Mouse (Mus musculus) 416B (cell line): Measurements from ENCODE around the gene Dut.

Experiments
- DNase-seq: peaks from one replicate; pipeline ENCODE4 v3.0.0; 2011; ENCODE audit warnings: low read depth

Dut gene

DNA sequence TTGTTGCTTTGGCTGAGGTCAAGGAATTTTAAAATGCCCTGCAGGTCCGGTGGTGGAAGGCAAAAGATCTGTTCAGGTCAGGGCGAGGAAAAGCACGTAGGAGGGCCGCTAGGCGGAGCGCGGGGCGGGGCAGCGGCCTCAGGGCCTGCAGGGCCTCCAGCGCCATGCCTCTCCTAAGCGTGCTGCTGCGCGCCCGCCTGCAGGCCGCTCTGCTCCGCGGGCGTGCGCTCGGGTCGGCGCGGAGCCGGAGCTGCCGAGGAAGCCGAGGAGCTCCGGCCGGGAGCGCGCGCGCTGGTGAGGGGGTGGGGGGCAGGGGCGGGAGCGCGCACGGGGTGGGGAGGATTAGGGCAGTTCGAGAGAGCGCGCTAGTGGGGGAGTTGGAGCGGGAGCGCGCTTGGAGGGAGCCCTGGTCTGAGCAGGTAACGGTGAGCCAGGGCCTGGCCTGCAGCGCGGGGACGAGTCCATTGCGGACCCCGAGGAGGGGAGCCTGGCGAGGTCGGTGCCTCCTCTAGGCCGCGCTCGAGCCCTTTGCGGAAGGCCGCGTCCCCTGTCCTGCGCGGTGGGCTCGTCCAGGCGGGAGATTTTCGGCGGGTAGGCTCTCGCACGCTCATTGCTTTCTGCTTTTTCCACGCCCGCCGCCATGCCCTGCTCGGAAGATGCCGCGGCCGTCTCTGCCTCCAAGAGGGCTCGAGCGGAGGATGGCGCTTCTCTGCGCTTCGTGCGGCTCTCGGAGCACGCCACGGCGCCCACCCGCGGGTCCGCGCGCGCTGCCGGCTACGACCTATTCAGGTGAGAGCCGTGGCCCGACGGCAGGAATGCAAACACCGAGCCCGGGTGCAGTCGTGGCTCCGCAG, at the start of gene Dut:
Gene Dut (plus strand): TSS at position 83 of the 854 bp plus-strand sequence.
- DNase-seq, result peak; percentile 98

DNA sequence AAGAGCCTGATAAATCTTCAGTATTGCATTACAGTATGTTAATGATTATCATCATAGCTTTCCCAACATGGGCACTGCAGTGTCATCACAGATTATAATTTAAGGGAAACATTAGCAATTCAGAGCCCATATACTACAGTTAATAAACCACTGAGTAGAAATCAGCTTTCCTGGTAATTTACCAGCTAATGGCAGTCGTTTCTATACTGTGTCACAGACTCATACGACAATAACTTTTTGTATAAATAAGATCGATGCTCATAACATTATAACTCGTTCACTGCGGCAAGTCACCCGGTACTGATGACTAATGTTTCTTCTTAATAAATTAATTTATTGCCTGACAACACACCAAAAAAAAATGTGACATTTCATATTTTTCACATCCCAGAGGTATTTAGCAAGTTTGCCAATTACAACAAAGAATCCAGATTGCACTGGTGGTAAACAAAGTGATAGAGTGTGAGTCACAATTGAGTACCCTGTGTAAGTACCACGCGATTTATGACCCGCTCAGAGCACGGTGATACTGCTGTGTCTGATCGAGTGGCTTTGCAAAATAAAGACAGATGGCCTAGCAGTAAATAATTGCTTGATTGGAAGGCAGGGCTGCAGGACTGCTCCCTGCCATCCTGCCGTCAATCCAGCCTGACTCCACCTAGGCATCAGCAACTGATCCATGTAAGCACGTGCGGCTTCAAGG, 37.9 kb upstream of the Dut start:
- DNase-seq, result no peak

- DNase-seq, result no peak
Observed at GRCm38 (mm10) chr2:125211831-125212510, 35.0 kb upstream of the Dut start.

DNA sequence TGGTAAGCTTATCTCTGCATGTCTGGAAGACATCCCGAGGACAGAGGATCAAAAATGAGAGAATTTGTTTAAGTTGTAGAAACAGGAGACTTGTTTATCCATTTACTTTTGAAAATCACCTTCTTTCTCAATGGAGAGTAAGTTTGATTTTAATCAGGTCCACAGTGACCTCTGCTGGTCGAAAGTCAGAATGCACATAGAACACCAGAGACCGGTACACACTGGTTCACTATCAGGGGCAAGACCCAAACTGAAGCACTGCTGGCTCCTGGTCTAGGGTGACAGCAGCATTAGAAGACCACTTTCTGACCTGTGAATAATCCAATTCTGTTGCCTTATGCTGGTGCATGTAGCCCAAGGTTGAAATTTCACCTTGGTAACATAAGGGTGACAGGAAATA, 32.4 kb upstream of the Dut start:
- DNase-seq, result peak; percentile 69

DNA sequence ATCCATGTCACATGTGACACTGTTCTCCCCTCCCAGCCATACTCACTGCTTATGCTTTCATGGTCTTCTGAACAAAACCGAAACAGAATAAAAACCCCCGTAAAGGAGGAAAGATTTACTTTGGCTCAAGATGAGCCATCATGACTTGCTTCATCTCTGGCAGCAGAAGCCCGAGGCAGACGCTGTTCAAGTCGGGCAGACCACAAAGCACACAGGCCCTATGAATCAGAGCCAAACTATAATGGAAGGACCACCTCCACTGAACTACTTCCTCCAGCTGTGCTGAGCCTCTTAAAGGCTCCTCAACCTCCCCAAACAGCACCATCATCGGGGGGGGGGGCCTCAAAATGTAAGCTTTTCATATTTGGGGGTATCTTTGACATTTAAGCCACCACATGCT, 29.7 kb upstream of the Dut start:
- peak; percentile 34 for DNase-seq

DNA sequence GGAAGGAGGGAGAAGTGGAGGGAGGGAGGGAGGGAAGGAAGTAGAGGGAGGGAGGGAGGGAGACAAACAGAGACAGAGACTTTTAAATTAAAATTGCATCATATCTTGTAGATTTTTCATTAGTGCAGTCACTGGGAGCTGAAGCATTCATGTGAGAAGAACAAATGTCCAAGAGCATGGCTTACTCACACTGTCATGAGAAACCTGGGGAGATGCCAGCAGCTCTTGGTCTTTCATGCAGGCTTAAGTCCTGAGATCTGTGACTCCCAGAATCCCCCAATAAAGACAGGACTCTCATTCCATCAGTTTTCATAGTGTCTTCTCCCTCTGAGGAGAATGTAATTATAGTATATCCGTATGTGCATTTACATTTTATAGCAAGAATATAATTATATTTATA, 28.4 kb upstream of the Dut start:
- DNase-seq, result no peak

GRCm38 (mm10) chr2:125219268-125219667, 27.7 kb upstream of the Dut start:
- DNase-seq, result no peak

DNA sequence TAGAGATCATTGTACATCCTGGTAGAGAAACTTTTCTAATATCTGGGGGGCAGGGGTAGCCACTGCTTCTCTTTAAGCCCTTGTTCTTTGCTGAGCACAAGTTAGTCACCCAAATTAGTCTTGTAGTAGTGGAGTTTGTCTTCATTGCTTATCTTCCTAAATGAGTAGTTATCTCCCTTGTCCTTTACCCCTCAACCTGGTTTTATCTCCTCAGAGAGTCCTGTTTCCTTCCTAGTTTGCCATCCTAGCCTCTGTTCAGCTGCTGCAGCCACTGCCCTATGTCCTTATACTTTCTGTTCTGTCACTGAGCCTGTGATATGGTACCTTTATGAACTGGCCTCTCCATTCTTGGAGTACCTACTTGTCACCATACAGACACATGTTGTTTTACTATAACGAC, 25.3 kb upstream of the Dut start:
- no peak for DNase-seq

DNA sequence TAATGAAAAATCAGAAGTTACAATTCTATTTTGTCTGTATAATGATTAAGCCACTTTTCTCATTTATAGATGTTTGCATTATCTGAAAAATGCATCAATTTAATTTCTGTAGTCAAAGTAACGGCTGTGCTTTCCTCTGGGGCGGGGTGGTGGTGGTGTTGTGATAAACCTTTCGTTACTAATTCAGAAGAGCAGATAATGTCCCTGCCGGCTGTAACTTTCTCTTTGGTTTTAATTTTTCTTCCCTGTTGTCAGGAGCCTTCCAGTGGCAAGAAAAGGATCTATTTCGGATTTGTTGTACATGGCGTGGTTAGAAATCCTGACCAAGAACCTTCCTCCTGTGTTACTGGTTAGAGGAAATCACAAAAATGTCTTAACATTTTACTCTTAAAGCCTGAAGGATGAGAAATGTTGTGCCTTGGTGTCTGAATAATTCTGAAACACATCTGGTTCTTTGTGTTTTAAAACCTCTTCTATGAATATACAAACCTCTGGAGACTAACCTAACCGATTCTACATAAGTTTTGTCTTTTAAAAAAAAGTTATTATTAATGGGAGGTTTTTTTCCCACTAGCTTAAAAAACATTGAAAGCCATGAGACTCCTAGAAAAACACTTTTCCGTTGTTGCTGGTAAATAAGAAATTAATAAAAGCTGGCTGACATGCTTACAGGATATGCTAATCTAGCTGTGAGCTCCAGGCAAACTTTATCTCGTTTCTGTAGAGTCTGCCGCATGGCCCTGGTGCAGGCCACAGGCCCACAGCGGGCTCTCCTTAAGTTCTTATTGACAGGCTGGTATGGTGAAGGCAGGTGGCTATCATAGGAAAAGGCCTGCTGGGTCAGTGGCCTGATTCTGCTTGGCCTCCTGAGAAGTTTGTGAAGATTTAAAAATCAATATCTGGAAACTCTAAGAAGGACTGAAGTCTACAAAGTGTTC, 18.2 kb upstream of the Dut start:
- DNase-seq, result no peak

DNA sequence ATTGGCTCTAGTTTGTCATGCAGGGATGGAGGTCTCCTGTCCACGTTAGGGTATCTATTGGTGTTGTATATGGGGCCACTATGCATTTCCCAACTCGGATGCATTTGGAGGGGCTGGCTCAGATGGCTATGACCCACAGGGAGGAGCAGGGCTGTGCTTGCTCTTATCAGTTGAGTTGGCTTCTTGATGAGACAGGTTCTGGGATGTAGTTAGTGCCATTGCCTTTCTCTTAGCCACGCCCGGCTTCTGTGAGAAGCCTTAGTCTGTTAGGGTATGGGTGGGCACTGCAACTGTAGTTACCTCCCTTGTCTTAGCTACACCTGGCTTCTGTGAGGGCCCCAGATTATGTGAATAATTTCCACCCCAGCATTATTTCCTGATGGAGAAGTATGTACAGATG, 14.8 kb upstream of the Dut start:
- DNase-seq, result no peak

- no peak for DNase-seq
Observed at GRCm38 (mm10) chr2:125233537-125233936, 13.5 kb upstream of the Dut start.

DNA sequence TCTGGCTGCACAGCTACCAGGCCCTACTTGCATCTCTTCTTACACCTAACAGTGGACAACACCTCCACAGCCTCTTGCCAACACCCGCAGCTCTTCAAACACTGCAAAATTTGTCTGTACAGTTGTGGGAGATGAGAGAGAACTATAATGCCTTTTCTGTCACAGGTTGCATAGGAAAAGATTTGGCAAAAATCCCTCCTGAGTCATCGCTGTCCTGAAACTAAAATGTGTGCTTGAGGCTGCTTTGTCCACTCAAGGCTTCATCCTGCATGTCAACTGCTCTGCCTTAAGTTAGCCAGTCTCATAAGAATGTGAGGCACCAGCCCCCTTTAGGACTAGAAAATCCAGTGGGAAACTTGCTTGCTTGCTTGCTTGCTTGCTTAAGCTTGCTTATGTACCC, 12.9 kb upstream of the Dut start:
- no peak for DNase-seq

DNA sequence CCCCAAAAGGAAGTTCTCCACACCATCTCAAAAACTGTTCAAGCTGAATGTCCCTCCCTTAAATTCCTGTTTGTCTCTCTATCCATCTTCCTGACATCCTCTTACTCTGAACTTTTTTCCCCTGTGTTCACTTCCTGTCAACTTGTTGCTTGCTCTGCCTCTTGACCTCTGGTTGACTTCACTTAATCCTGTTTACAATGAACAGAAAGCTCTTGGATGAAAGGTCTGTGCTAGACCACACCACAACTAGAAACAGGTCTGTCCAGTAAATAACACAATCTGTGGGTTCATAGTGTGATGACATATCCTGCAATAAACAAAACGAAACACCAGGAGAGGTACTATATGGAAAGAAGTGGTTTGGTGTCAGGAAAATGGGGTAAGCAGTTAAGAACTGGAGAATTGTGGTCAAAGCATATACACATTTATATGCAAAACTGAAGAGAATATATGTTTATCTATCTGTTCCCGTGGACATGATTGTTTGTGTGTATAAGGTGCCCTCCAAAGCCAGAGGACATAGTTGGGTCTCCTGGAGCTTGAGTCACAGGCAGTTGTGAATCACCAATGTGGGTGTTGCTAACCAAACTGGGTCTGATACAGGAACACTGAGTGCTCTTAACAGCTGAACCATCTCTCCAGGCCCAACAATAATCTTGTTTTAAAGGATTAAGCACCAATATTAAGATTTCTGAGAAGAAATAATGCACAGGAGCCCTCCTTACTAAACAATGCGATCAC, 1.3 kb upstream of the Dut start:
- DNase-seq, result peak; percentile 67

GRCm38 (mm10) chr2:125246669-125247068, 321 bp upstream of the Dut start:
- DNase-seq, result peak; percentile 56

DNA sequence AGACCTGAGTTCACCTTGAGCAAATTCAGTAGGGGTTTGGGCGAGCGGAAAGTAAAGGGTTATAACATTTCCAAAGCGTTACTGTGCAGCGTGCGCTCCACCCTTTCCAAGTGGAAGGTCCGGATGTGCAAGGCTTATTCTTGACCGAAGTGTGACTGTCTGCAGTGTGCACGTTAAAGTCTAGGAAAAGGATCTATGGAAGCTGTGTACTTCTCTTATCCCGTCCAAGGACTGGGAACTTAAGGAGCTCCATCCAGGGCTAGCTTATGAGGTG, 909 bp downstream of the Dut start:
- peak; percentile 59 for DNase-seq

DNA sequence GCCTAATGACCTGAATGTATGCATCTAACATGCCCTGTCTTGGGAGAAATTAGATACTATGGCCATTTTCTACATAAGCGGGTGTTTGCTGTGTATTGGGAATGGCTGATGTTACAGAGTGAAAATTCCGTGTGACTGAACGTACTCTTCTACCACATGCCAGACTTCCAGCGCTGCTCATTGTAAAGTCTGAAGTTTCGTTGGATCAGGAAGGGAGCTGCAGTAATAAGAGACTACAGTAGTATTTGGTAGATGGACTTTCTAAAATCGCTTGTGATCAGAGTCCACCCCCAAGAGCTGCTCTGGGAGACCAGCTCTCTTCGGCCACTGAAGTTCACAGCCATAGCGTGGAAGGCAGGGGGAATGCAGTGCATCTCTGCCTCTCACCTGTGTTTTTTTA, 1.3 kb downstream of the Dut start:
- DNase-seq, result no peak

DNA sequence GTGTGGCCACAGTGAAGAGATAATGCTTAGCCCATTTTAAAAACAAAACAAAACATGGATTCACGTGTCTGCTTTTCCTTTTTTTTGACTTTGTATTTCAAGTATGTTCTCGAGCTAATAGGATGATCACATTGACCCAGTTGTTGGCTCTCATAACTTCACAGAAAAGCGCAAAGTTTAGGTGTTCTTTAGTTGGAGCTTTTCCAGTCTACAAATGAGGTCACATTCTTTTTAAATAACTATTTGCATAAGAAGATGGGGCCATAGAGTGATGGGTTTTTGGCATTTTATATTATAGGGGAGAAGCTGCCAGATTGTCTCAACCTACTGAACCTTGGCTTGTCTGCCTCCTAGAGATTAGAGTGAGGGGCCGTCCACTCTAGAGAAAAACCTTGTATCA, 2.3 kb downstream of the Dut start:
- no peak for DNase-seq

GRCm38 (mm10) chr2:125249874-125250273, 2.9 kb downstream of the Dut start:
- peak; percentile 66 for DNase-seq

GRCm38 (mm10) chr2:125251781-125252180, 4.8 kb downstream of the Dut start:
- DNase-seq, result peak; percentile 43

GRCm38 (mm10) chr2:125252275-125252674, 5.3 kb downstream of the Dut start:
- DNase-seq, result peak; percentile 76

DNA sequence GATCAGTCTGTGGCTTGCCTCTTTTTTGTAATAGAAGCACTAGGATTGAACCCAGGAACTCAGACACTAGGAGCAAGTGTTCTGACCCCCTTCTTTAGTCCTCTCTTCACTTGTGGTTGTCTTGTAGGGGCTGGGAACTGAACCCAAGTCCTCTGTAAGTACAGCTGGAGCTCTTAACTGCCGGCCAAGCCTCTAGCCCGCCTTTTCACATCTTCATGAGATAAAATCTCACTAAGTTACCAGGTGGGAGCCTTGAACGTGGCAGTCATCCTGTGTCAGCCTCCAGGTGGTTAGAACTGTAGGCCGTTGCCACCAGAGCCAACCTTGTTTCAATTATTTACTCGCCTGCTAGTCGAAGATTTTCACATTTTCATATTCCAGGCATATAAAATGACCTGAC, 6.7 kb downstream of the Dut start:
- DNase-seq, result no peak
